Mouse (Mus musculus) cerebellum, adult 11 months (tissue): Measurements from ENCODE around the gene Tas2r121.
"Not testable (repeated sequence)": the region's sequence is repeated elsewhere in the genome, so short reads cannot be mapped to it uniquely, and the experiment has no call there.

Experiments used
- DNase-seq: peaks from one replicate; pipeline ENCODE4 v3.0.0; 2022

Tas2r121 gene

DNA sequence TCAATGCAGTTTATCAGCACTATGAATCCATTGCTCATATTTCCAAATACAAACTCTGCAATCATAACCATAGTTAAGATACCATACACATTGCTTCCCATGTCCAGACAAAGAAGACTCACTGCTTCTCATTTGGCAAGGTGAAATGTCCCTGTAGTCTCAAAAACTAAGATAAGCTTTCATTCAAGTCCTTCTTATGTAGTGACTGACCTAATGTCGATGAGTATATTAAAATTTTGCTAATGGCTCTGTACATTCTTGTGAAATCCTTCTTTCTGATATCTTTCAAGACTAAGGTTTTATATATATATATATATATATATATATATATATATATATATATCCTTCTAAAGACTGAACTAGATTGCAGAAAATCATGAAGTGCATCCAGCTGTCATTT, at the start of gene Tas2r121:
Tas2r121 (minus strand) TSS at position 101 of the 400 bp plus-strand sequence.
- no peak for DNase-seq

DNA sequence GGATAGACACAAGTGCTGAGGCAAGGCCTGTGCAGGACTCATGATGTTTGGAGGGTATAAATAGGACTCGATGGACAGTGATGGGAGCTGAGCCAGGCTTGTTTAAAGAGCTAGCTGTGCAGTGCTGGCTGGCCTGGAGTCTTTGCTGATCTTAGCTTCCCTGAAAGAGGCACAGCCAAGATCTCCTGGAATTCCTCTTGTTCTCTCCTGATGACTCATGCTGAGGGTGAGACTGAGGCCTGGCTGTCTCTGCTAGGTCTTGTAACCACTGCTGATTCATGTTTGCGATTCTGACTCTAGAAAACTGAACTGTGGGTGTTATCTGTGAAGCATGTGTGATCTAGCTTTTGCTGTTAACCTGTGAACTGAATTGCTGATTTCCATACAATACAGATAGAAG, 49.4 kb upstream of the Tas2r121 start:
- no peak for DNase-seq

DNA sequence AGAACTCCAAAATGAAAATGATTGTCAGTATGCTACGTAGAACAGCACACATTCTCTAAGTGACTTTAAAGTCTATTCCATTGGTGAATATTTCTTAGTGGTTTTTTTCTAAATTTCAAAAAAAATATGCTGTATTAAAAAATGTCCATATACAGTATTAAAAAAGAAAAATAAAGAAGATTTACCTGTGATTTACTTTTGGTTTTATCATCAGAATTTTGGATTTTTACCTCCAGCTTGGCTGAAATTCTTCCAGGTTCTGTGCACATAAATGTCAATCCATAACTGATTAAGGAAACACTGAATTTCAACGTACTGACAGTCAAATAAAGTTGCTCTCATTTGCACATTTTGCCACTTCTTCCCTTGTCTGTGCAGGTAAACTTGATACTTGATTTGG, 37.1 kb upstream of the Tas2r121 start, which contains the start of gene Tas2r115:
Tas2r115 (minus strand) TSS at position 101 of the 400 bp plus-strand sequence.
- DNase-seq = no peak

DNA sequence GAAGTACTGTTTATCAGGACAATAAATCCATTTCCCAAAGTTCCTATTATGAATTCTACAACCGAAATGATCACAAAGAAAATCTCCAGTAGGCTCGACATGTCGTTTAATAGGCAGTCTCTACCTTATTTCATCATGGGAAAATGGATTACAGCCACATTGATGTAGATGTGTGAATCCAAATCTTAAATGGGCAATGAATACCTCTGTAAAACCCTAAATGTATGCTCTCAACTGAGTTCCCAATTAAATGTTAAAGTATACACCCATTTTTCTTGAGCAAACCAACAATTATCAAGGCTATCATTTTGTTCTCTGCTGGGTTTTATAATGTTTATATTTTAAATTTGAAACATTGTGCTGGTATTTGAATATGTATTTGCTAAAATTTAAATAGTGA, 11.0 kb upstream of the Tas2r121 start, which contains the start of gene Tas2r122:
Tas2r122 (minus strand) TSS at position 101 of the 400 bp plus-strand sequence.
- no peak for DNase-seq

DNA sequence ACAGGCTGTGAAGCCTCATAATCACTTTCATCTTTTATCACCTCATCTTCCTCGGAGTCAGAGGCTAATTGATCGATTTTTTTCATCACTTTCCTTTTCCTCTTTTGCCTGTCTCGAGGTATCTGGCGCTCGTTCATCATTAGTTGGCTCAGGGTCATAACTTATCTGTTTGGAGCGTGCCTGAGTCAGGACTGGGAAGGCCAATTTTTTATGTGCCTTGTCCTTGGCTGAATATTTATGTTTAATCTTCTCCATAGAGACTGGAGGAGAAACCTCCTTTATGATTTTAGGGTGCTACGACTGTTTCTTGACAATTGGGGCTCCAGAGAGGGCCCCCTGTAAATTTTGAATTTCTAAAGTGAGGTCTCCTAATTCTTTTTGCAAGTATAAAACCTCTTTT, 9.2 kb downstream of the Tas2r121 start:
- not testable (repeated sequence) for DNase-seq

DNA sequence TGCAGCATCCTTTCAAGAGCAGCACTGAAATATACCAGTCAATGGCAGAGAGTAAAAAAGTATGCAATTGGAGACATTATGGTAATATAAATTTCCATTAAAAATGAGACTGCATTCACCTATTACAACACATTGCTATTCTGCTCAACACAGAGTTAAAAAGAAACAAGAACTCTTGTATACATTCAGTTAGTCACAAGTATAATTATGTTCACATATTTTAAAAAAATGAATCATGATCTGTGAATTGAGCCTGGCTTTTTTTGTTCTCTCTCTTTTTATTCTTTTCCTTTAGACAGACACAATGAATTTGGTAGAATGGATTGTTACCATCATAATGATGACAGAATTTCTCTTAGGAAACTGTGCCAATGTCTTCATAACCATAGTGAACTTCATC, 44.2 kb downstream of the Tas2r121 start, which contains the start of gene Tas2r120:
Tas2r120 (plus strand) TSS at position 301 of the 400 bp plus-strand sequence.
- no peak for DNase-seq

DNA sequence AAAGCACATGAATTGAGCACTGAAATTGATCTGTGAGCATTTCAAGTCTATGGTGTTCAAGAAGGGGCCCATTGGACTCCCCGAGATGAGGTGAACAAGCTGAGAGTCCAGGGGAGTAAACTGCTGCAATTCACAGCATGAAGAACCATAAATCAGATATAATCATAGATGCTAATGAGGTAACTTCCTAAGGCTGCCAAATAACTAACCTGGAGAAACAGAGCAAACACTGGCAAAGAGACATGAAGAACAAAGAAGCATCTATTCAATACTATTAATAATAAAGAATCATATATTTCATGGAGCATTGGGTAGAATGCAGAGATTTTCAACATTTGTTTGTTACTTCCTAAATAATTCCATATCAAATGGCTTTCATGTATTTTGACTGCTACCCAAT, 49.4 kb downstream of the Tas2r121 start, which contains the start of gene A630073D07Rik:
A630073D07Rik (minus strand) TSS at position 101 of the 400 bp plus-strand sequence.
- no peak for DNase-seq
